Mouse (Mus musculus) cerebellum, postnatal 4 days (tissue): Measurements from ENCODE around the gene Clca4b.
"Not testable (repeated sequence)": the region's sequence is repeated elsewhere in the genome, so short reads cannot be mapped to it uniquely, and the experiment has no call there.

Experiments
- DNase-seq, 2 experiments: peaks; one replicate each; pipeline ENCODE4 v3.0.0; 2022; ENCODE audit warnings: low spot score in 2 of 2, mixed read lengths in 1 of 2

The Clca4b gene

GRCm38 (mm10) chr3:144932335-144932734 is at the start of gene Clca4b:
Gene Clca4b, minus strand, starts transcription at chr3:144932529.
- no peak for DNase-seq

- no peak for DNase-seq
Measured at GRCm38 (mm10) chr3:144980551-144980950, 48.2 kb upstream of the Clca4b start.

- DNase-seq = no peak
Measured at GRCm38 (mm10) chr3:144977631-144978030, 45.3 kb upstream of the Clca4b start.

- DNase-seq = no peak
Measured at GRCm38 (mm10) chr3:144976091-144976490, 43.8 kb upstream of the Clca4b start.

- no peak for DNase-seq
Measured at GRCm38 (mm10) chr3:144974945-144975344, 42.6 kb upstream of the Clca4b start, which contains the start of gene Clca4a. Gene Clca4a, minus strand, starts transcription at chr3:144975045.

GRCm38 (mm10) chr3:144971553-144972270 is 39.4 kb upstream of the Clca4b start:
- no peak for DNase-seq

- no peak for DNase-seq
Measured at GRCm38 (mm10) chr3:144969755-144970154, 37.4 kb upstream of the Clca4b start.

GRCm38 (mm10) chr3:144966074-144966473 is 33.7 kb upstream of the Clca4b start:
- DNase-seq = no peak

- no peak for DNase-seq
Measured at GRCm38 (mm10) chr3:144950829-144951228, 18.5 kb upstream of the Clca4b start.

- not testable (repeated sequence) for DNase-seq
Measured at GRCm38 (mm10) chr3:144947376-144947775, 15.0 kb upstream of the Clca4b start.

- DNase-seq = not testable (repeated sequence)
Measured at GRCm38 (mm10) chr3:144933625-144934024, 1.3 kb upstream of the Clca4b start.

GRCm38 (mm10) chr3:144933011-144933491 is 722 bp upstream of the Clca4b start:
- no peak for DNase-seq

GRCm38 (mm10) chr3:144914014-144914413 is 18.3 kb downstream of the Clca4b start:
- no peak for DNase-seq

- no peak for DNase-seq
Measured at GRCm38 (mm10) chr3:144897042-144897678, 35.2 kb downstream of the Clca4b start.

- DNase-seq = no peak
Measured at GRCm38 (mm10) chr3:144890246-144890758, 42.0 kb downstream of the Clca4b start.

GRCm38 (mm10) chr3:144886957-144887356 is 45.4 kb downstream of the Clca4b start:
- DNase-seq = no peak

GRCm38 (mm10) chr3:144872012-144872411 is 60.3 kb downstream of the Clca4b start:
- DNase-seq = not testable (repeated sequence)
